Mouse (Mus musculus) induced T-regulatory cell, adult 2 months (primary cell): ENCODE results near the gene Olfr522.
"Not testable (repeated sequence)": the region's sequence is repeated elsewhere in the genome, so short reads cannot be mapped to it uniquely, and the experiment has no call there.

ENCODE experiments used
- DNase-seq: peaks from one replicate; pipeline ENCODE4 v3.0.0-alpha.2; 2012; ENCODE audit warnings: low read depth

The Olfr522 gene

GRCm38 (mm10) chr7:140160363-140160762 lies 4.2 kb downstream of the Olfr522 start:
- DNase-seq = no peak

- DNase-seq = no peak
Measured at GRCm38 (mm10) chr7:140154218-140154927, 10.2 kb downstream of the Olfr522 start, which contains the start of gene Sprn. Sprn (minus strand) TSS chr7:140154877.

- DNase-seq = no peak
Measured at GRCm38 (mm10) chr7:140153829-140154217, 10.7 kb downstream of the Olfr522 start.

DNA sequence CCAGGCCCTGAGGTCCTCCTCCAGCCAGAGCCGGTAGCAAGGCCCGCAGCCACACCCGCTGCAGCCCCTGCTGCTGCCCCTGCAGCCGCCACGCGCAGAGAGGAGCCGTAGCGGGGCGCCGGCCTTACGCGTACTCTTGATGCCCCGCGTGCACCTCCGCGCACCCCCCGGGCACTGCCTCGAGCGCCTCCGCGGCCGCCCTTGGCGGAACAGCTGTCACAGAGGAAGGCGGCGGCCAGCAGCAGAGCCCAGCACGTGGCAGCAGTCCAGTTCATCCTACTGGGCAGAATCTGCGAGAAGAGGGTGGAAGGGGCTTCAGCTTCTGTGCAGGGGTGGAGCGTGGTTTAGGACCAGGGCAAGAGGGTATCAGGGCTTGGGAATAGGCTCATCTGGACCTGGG lies 11.2 kb downstream of the Olfr522 start:
- DNase-seq = no peak

DNA sequence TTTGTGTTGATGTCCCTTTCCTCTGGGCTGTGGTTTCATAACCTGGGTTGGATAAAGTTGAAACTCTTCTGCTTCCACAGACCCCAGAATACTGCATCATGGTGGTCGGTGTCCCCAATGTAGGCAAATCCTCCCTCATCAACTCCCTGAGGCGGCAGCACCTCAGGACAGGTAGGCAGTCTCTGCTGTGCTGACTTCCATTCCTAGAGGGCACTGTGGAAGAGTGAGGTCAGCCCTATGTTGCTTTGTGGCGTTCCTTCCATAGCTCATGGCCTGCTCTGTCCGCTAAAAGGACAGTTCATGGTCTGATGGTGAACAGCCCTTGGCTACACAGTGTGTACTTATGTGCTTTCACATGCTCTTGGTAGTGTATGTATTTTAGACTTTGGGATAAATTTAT lies 20.0 kb downstream of the Olfr522 start:
- DNase-seq = no peak

GRCm38 (mm10) chr7:140141350-140141749 lies 23.2 kb downstream of the Olfr522 start:
- DNase-seq = peak; percentile 83

GRCm38 (mm10) chr7:140138021-140138310 lies 26.6 kb downstream of the Olfr522 start:
- DNase-seq = no peak

DNA sequence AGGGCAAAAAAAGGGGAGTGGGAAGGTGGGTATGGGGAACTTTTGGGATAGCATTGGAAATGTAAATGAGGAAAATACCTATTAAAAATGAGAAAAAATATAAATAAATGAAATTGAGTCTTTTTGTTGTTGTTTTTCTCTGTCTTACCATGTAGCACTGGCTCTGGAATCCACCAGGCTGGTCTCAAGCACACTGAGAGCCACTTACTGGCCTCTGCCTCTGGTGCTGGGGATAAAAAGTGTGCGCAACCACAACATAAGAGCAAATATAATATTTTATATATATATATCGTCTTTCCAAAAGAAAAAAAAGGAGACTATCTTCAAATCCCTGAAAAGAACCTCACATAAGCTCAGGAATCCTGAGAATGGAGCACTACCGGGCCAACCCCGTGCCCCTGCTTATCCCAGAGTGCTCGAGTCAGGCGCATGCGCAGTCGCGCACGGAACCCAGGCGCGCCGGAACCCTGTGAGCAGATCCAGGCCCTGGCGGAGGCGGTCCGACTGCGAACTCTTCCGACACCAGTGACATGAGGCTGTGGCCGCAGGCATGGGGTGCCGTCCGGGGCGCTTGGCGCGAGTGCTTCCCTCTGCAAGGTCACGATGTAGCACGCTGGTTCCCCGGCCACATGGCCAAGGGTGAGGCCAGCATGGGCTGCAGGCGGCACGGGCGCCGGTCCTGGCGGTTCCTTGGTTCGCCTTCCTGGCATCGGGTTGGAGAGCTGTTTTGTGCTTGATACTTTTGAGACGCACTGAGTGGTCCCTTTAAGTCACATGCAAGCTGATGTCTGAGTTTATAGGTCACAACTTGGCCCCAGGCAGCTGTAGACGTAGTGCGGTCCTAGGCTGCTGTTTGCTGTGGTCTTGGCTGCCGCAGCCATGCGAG lies 27.2 kb downstream of the Olfr522 start, which contains the start of gene Mtg1:
TSS of gene Mtg1 (plus strand) at position 430 of the 886 bp plus-strand sequence.
- peak; percentile 96 for DNase-seq

DNA sequence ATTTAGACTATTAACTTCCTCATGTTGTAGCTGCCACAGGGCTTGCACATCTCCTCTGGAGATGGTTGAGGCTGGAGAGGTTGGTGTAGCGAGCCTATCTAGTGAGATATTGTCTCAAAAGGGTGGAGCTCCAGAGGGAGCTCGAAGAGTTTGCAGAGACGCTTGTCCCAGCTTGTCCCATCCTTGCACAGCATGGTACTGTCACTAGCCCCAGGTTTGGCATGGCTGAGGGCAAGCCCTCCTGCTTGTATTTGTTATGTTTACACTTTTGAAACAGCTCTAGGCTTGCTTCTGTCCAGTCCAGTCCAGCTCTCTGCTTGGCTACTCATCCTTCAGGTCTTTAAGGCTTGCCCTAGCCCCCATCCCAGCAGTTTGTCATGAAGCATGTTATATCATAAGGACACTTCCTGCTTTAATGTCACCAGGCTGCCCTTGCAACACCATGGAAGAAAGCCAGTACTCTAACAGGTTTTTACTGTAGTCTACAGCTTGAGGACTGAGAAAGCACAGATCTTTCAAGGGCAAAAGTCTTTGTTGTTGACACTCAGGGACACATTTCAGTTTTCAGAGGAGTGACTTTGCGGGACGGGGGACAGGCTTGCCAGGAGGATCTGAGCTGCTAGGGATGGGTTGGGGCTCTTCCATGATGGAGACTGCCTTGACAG lies 29.3 kb downstream of the Olfr522 start:
- no peak for DNase-seq

GRCm38 (mm10) chr7:140134033-140134432 lies 30.5 kb downstream of the Olfr522 start:
- DNase-seq = not testable (repeated sequence)

DNA sequence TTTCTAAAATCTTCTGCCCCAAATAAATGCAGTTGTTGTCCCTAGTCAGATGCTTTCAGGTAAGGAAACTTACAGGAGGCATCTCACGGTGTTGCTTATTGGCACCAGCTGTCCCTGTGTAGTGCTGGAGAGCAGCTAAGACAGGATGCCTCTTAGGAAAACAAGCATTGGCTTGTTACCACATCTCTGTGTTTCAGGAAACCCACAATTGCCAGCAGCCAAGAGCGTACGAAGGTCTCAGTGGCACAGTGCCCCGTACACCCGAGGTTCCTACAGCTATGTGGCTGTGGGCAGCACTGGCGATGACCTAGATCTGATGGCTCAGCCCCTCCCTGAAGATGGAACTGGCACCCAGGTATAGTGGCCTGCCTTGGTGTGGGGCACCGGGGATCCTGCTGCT lies 32.4 kb downstream of the Olfr522 start:
- DNase-seq = not testable (repeated sequence)

GRCm38 (mm10) chr7:140127911-140128310 lies 36.7 kb downstream of the Olfr522 start:
- no peak for DNase-seq

DNA sequence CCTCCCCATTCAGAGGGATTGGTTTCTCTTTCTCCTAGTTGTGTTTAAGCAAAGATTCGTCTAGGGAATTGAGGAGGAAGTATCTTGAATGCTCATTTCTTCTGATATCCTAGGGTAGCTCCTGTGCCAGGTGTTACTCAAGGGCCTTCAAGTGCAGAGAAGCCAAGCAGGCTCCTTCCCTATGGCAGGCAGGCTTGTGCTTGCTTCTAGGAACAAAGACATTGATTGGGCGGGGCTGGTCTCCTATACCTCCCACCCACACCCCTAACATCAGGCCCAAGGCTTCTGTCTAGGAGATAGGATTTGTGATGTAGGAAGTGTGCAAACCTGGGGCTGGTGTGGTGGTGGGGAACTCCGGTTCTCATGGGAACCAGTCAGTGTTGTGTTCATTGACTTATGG lies 37.6 kb downstream of the Olfr522 start:
- no peak for DNase-seq

DNA sequence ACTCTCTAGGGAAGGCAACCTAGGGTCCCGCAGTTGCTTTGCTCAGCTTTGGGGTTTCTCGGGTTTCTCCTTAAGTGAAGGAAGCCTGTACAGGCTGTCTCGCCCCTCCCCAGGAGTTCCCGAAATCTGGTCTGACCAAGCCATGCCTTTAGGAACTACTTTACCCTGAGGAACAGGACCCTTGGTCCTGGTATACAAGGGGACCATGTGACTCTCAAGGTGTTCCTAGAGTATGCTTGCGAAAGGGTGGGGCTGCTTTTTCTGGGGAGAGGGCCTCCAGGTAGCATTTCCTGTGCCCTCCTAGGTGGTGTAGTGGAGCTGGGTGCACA lies 38.6 kb downstream of the Olfr522 start:
- DNase-seq = no peak

DNA sequence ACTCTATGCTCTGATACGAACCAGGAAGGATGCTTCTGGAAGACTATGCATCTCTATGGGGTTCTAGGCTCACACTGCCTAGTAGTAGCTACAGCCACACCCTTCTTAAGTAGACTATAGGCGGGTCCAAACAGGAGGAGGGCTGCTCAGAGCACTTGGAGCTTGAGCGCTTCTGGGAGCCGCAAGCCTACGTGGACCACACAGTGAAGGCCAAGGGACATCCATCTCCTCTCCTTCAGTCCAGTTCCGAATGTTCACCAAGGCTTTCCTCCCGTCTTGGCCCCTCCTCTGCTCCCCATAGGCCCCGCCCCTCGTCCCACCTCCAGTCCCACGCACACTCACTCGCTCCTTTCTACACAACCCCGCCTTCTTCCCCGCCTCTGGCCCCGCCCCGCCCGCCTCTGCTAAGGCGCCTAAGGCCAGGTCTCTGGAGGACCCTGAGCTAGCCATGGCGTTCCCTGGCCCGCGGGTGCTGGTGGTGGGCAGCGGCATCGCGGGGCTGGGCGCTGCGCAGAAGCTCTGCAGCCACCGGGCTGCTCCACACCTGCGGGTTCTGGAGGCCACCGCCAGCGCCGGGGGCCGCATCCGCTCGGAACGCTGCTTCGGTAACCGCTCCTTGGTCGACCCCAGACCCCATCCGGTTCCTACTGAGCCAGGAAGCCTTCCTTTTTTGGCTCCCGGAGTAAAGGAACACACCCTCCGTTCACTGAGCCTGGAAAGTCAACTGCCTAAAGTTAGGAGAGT lies 39.1 kb downstream of the Olfr522 start:
- peak; percentile 93 for DNase-seq

GRCm38 (mm10) chr7:140124382-140124781 lies 40.2 kb downstream of the Olfr522 start:
- DNase-seq = no peak

- no peak for DNase-seq
Measured at GRCm38 (mm10) chr7:140122765-140123164, 41.8 kb downstream of the Olfr522 start.

GRCm38 (mm10) chr7:140121338-140121910 lies 43.1 kb downstream of the Olfr522 start:
- no peak for DNase-seq

- DNase-seq = no peak
Measured at GRCm38 (mm10) chr7:140120484-140120883, 44.1 kb downstream of the Olfr522 start.

GRCm38 (mm10) chr7:140116329-140117054 lies 48.1 kb downstream of the Olfr522 start, which contains the start of gene Echs1:
Echs1 (minus strand) TSS chr7:140116476.
- peak; percentile 93 for DNase-seq
